Mouse (Mus musculus) olfactory bulb, adult 2 months (tissue): ENCODE data around the gene Ttc14.

Experiments used
- CTCF ChIP-seq: fragments of 200-500 bp; IDR thresholded peaks from 2 replicates; pipeline ENCODE4 v1.5.1; 2012; ENCODE audit warnings: low read depth, mild to moderate bottlenecking, low read length, moderate library complexity; ENCODE audit not compliant: insufficient read depth
- POLR2A ChIP-seq: fragments of 200-500 bp; IDR thresholded peaks from 2 replicates; pipeline ENCODE4 v1.6.1; 2012; ENCODE audit warnings: mild to moderate bottlenecking, low read depth, low read length, moderate library complexity; ENCODE audit not compliant: insufficient read depth

DNA sequence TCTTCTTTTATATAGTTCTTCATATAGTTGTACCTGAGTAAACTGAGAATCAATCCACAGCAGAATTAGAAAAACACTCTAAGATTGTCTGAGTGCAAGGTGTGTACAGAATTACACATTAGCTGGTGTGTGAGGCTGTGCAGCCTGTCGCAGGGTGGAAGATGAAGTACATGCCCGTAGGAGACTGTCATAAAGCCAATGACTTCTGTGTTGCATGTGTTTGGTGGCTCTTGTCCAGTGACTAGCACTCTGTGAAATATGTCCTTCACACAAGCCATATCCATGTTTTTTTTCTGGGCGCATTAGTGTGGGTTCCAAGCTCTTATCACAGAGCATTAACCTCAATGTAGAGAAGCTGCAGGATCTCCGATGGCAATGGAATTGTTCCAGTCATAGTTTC, 51.2 kb downstream of the Ttc14 start:
- TF ChIP-seq CTCF (no peak), POLR2A (no peak)
